Mouse (Mus musculus): ENCODE measurements around the gene B4galt7. TPM values are rescaled to one million over a fixed set of nuclear protein-coding genes. Genes with fewer than 3 reads are reported as not detected.

B4galt7 gene
- total and polyA plus RNA-seq, 3 experiments = 15.0 to 19.9 TPM; not detected in 1

DNA sequence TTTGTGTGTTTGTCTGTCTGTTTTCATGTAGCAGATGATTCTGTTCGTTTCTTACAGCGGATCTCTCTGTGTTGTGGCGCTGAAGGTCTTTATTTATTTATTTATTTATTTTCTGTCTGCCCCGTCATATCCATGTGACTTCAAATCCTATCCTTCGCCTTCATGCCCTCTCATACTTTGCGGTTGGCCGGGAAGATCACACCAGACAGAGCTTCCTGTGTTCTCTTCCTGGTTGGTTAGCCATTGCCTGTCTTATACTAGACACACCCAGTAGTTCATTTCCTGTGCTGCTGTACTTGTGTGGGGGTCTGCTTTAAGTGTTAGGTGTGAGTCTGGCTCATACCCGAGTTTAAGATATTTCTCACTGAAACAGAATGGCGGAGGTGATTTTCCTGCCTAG lies 961 bp downstream of the B4galt7 start (continued):
- no peak for TF ChIP-seq MYB (IDR thresholded peaks at IDR 0.05; ENCODE audit: low read depth, low read length)
- no peak for TF ChIP-seq MAZ (IDR thresholded peaks at IDR 0.05; ENCODE audit: low read depth, low read length)
- TF ChIP-seq RCOR1 (IDR thresholded peaks at IDR 0.05; ENCODE audit: low read depth, low read length) = no peak
- TF ChIP-seq KAT2A (conservative IDR thresholded peaks at IDR 0.05; ENCODE audit: low read depth, low read length) = no peak
- TF ChIP-seq SMC3 (IDR thresholded peaks at IDR 0.05; ENCODE audit: low read depth, low read length) = no peak
- TF ChIP-seq BHLHE40 (IDR thresholded peaks at IDR 0.05; ENCODE audit: borderline replicate concordance, low read depth, low read length) = no peak
- TF ChIP-seq UBTF (IDR thresholded peaks at IDR 0.05; ENCODE audit: borderline replicate concordance, insufficient read depth, low read depth, low read length) = no peak
- no peak for TF ChIP-seq JUND (IDR thresholded peaks at IDR 0.05; ENCODE audit: low read depth, low read length)
- no peak for TF ChIP-seq ZNF384 (IDR thresholded peaks at IDR 0.05; ENCODE audit: low read depth, low read length)

DNA sequence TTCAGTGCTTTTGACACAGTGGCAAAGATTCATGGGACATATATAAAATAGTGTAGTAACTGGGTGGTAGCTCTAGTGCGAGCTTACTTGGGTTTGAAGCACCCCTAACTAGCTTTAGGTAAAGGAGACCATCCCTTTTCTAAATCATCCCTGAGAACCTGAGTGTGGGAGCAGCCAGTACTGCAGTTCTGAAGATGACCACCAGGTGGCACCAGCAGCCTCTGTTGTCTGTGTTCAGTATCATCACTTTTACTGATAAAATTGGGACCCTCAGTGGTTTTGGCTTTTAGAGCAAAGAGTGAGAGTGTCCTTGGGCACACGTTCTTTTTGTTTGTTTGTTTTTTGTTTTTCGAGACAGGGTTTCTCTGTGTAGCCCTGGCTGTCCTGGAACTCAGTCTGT lies 1.9 kb downstream of the B4galt7 start:
- Histone ChIP-seq H3K36me3 (ENCODE audit: control insufficient read depth in 1 of 2, insufficient read depth in 2 of 2, low read length in 2 of 2) (peaks cover 2 to 7% of the 10 kb centered on the region in 2 experiments; a peak in 3 of 4 replicates), H3K79me2 (ENCODE audit: control insufficient read depth, insufficient read depth, low read length, poor library complexity) (peaks cover 7% of the 10 kb centered on the region), H3K27ac (ENCODE audit: control insufficient read depth, low read depth, low read length) (no peak overlapping the region), H3K4me3 (ENCODE audit: control insufficient read depth in 1 of 2, insufficient read depth in 1 of 2, low read depth in 2 of 2, low read length in 2 of 2) (no peak overlapping the region), H3K9ac (ENCODE audit: control insufficient read depth, low read depth, low read length, poor library complexity, severe bottlenecking) (no peak overlapping the region), H3K27me3 (ENCODE audit: control insufficient read depth in 1 of 2, insufficient read depth in 2 of 2, low read length in 2 of 2) (no peaks in the 10 kb centered on the region), H3K9me3 (replicated peaks; ENCODE audit: insufficient read depth, low read length) (no peaks in the 10 kb centered on the region), H3K4me1 (ENCODE audit: control insufficient read depth in 1 of 2, insufficient read depth in 2 of 2, low read length in 2 of 2) (peaks cover 1 to 2% of the 10 kb centered on the region in 2 experiments)
- no peak for TF ChIP-seq NELFE (IDR thresholded peaks at IDR 0.05; ENCODE audit: low read depth, low read length)
- TF ChIP-seq GABPA (IDR thresholded peaks at IDR 0.05; ENCODE audit: low read depth, low read length) = no peak
- TF ChIP-seq ETS1 (IDR thresholded peaks at IDR 0.05; ENCODE audit: low read depth, low read length) = no peak
- peak; percentile 71 for TF ChIP-seq ZC3H11A (IDR thresholded peaks at IDR 0.05; ENCODE audit: low read depth, low read length)
- TF ChIP-seq HCFC1 (IDR thresholded peaks at IDR 0.05; ENCODE audit: low read depth, low read length) = 0 out of 2 replicates have a peak, but pooled peaks have one; percentile 43
- peak; percentile 52 for TF ChIP-seq GATA1 (IDR thresholded peaks at IDR 0.05; ENCODE audit: low read depth, low read length)
- 0 out of 2 replicates have a peak, but pooled peaks have one; percentile 23 for TF ChIP-seq RCOR1 (IDR thresholded peaks at IDR 0.05; ENCODE audit: low read depth, low read length)
- peak; percentile 33; the same call in 1 of the 2 replicates for TF ChIP-seq SIN3A (IDR thresholded peaks at IDR 0.05; ENCODE audit: low read length)
- no peak for TF ChIP-seq MAFK (IDR thresholded peaks at IDR 0.05; ENCODE audit: borderline replicate concordance, low read depth, low read length)
- TF ChIP-seq SMC3 (IDR thresholded peaks at IDR 0.05; ENCODE audit: low read depth, low read length) = peak; percentile 85
- no peak for TF ChIP-seq JUND (IDR thresholded peaks at IDR 0.05; ENCODE audit: low read depth, low read length)
- peak; percentile 89 to 97 (median 93) for TF ChIP-seq CTCF (IDR thresholded peaks at IDR 0.05 in 2 of 3, conservative IDR thresholded peaks at IDR 0.05 in 1 of 3; ENCODE audit: control insufficient read depth in 1 of 3, insufficient read depth in 1 of 3, low read depth in 2 of 3, low read length in 3 of 3, poor library complexity in 1 of 3, severe bottlenecking in 1 of 3)
- no peak for TF ChIP-seq POLR2A (IDR thresholded peaks at IDR 0.05; ENCODE audit: control insufficient read depth in 1 of 2, insufficient read depth in 1 of 2, low read depth in 1 of 2, low read length in 2 of 2, poor library complexity in 1 of 2)
- TF ChIP-seq ELF1 (IDR thresholded peaks at IDR 0.05; ENCODE audit: low read depth, low read length) = no peak
- no peak for TF ChIP-seq MYC (IDR thresholded peaks at IDR 0.05; ENCODE audit: low read depth, low read length)
- TF ChIP-seq RAD21 (IDR thresholded peaks at IDR 0.05; ENCODE audit: low read depth, low read length) = peak; percentile 73
- no peak for TF ChIP-seq UBTF (IDR thresholded peaks at IDR 0.05; ENCODE audit: borderline replicate concordance, insufficient read depth, low read depth, low read length)
- peak; percentile 37; the same call in 1 of the 2 replicates for TF ChIP-seq BHLHE40 (IDR thresholded peaks at IDR 0.05; ENCODE audit: borderline replicate concordance, low read depth, low read length)
- no peak for TF ChIP-seq MYB (IDR thresholded peaks at IDR 0.05; ENCODE audit: low read depth, low read length)
- no peak for TF ChIP-seq MXI1 (IDR thresholded peaks at IDR 0.05; ENCODE audit: low read depth, low read length)
- TF ChIP-seq E2F4 (IDR thresholded peaks at IDR 0.05; ENCODE audit: borderline replicate concordance, low read depth, low read length) = no peak
- no peak for TF ChIP-seq NRF1 (IDR thresholded peaks at IDR 0.05; ENCODE audit: insufficient read depth, low read depth, low read length, poor library complexity, severe bottlenecking)
- TF ChIP-seq TCF12 (IDR thresholded peaks at IDR 0.05; ENCODE audit: low read depth, low read length) = no peak
- TF ChIP-seq ZNF384 (IDR thresholded peaks at IDR 0.05; ENCODE audit: low read depth, low read length) = no peak
- TF ChIP-seq MAZ (IDR thresholded peaks at IDR 0.05; ENCODE audit: low read depth, low read length) = no peak
- peak; percentile 83 for DNase-seq (ENCODE audit: low read depth, low spot score)

All from MEL (cell line).